Mouse (Mus musculus) thymus, adult 2 months (tissue): Measurements from ENCODE around the gene Gm10203.

Source experiments
- CTCF ChIP-seq: fragments of 200-500 bp; IDR thresholded peaks from 2 replicates; pipeline ENCODE4 v1.5.1; 2012; ENCODE audit warnings: mild to moderate bottlenecking, control low read depth, low read length, moderate library complexity, borderline replicate concordance; ENCODE audit not compliant: control insufficient read depth, poor library complexity, insufficient read depth; ENCODE audit errors: extremely low read depth
- POLR2A ChIP-seq: fragments of 200-500 bp; IDR thresholded peaks from 2 replicates; pipeline ENCODE4 v1.6.1; 2012; ENCODE audit warnings: mild to moderate bottlenecking, low read length, control low read depth, moderate library complexity; ENCODE audit not compliant: control insufficient read depth, poor library complexity, insufficient read depth; ENCODE audit errors: extremely low read depth

GRCm38 (mm10) chr6:149141393-149142173 is 11.6 kb downstream of the Gm10203 start:
- TF ChIP-seq POLR2A (no peak), CTCF (no peak)
